ENCODE assay signal across 23 mouse cellular contexts in genomic region chr15:95411949-95412741, GRCm38 (mm10).
DNase-seq lines count a peak whose midpoint lies in the region; ATAC-seq and TF ChIP-seq lines count a peak whose summit lies in the region.
"Had no signal": no experiment of that assay in that cellular context is flagged by ENCODE, and none has a peak within 500 bp of the region (broad histone marks: within the 10 kb centered on the region; RNA-seq: fewer than 3 reads in every experiment).

No protein-coding gene starts in this region.

- H3K27me3 ChIP-seq in hindbrain, embryonic 10.5 days (ENCODE audit: insufficient read depth, poor library complexity, severe bottlenecking): no peaks in the 10 kb centered on the region
- H3K27me3 ChIP-seq in hindbrain, embryonic 16.5 days (replicated peaks; ENCODE audit: control insufficient read depth, insufficient read depth, low read length): no peaks in the 10 kb centered on the region
- no peaks in the 10 kb centered on the region for H3K27me3 ChIP-seq in MEL (ENCODE audit: control insufficient read depth in 1 of 2, insufficient read depth in 2 of 2, low read length in 2 of 2)
- H3K27me3 ChIP-seq in embryonic facial prominence, embryonic 14.5 days (replicated peaks; ENCODE audit: control insufficient read depth, insufficient read depth, low read length): no peaks in the 10 kb centered on the region
- no peaks in the 10 kb centered on the region for H3K27me3 ChIP-seq in midbrain, embryonic 14.5 days (ENCODE audit: control insufficient read depth, insufficient read depth, low read length)
- no peaks in the 10 kb centered on the region for H3K27me3 ChIP-seq in forebrain, embryonic 15.5 days
- H3K27me3 ChIP-seq: kidney, embryonic 15.5 days; limb, embryonic 13.5 days; liver, embryonic 12.5 days had no signal

- H3K9me3 ChIP-seq in hindbrain, embryonic 10.5 days: no peaks in the 10 kb centered on the region
- no peaks in the 10 kb centered on the region for H3K9me3 ChIP-seq in hindbrain, embryonic 16.5 days (ENCODE audit: control insufficient read depth, low read length)
- no peaks in the 10 kb centered on the region for H3K9me3 ChIP-seq in MEL (replicated peaks; ENCODE audit: insufficient read depth, low read length)
- H3K9me3 ChIP-seq in embryonic facial prominence, embryonic 14.5 days (ENCODE audit: control insufficient read depth, low read length): no peaks in the 10 kb centered on the region
- no peaks in the 10 kb centered on the region for H3K9me3 ChIP-seq in midbrain, embryonic 14.5 days (ENCODE audit: control insufficient read depth, low read length)
- no peaks in the 10 kb centered on the region for H3K9me3 ChIP-seq in forebrain, embryonic 15.5 days
- H3K9me3 ChIP-seq: heart, embryonic 10.5 days; kidney, embryonic 15.5 days; limb, embryonic 13.5 days; liver, embryonic 12.5 days had no signal

- H3K4me2 ChIP-seq in hindbrain, embryonic 16.5 days (ENCODE audit: low read length): no peak overlapping the region
- H3K4me2 ChIP-seq in embryonic facial prominence, embryonic 14.5 days (ENCODE audit: low read depth, low read length): no peak overlapping the region
- no peak overlapping the region for H3K4me2 ChIP-seq in midbrain, embryonic 14.5 days (ENCODE audit: low read length)
- H3K4me2 ChIP-seq in forebrain, embryonic 15.5 days (replicated peaks): no peak overlapping the region
- H3K4me2 ChIP-seq: kidney, embryonic 15.5 days; limb, embryonic 13.5 days; liver, embryonic 12.5 days had no signal

- no peak for TF ChIP-seq RAD21 in MEL (IDR thresholded peaks at IDR 0.05; ENCODE audit: low read depth, low read length)

- no peak for ATAC-seq in hindbrain, embryonic 16.5 days
- ATAC-seq in embryonic facial prominence, embryonic 14.5 days (ENCODE audit: low read depth): no peak
- no peak for ATAC-seq in midbrain, embryonic 14.5 days (ENCODE audit: low FRiP score, low TSS enrichment)
- no peak for ATAC-seq in forebrain, embryonic 15.5 days (replicated peaks)
- ATAC-seq: intestine, postnatal 0 days; liver, embryonic 12.5 days had no signal

- no peak for TF ChIP-seq CTCF in MEL (IDR thresholded peaks at IDR 0.05 in 2 of 3, conservative IDR thresholded peaks at IDR 0.05 in 1 of 3; ENCODE audit: control insufficient read depth in 1 of 3, insufficient read depth in 1 of 3, low read depth in 2 of 3, low read length in 3 of 3, poor library complexity in 1 of 3, severe bottlenecking in 1 of 3)

- peaks cover 3% of the 10 kb centered on the region; the same call in 1 of the 2 replicates for H3K36me3 ChIP-seq in hindbrain, embryonic 10.5 days
- no peaks in the 10 kb centered on the region for H3K36me3 ChIP-seq in hindbrain, embryonic 16.5 days (ENCODE audit: control insufficient read depth, insufficient read depth, low read length)
- H3K36me3 ChIP-seq in MEL (ENCODE audit: control insufficient read depth in 1 of 2, insufficient read depth in 2 of 2, low read length in 2 of 2): no peaks in the 10 kb centered on the region
- H3K36me3 ChIP-seq in embryonic facial prominence, embryonic 14.5 days (ENCODE audit: control insufficient read depth, insufficient read depth, low read length): no peaks in the 10 kb centered on the region
- H3K36me3 ChIP-seq in midbrain, embryonic 14.5 days (ENCODE audit: control insufficient read depth, insufficient read depth, low read length): 0 out of 2 replicates have a peak, but pooled peaks cover 3% of the 10 kb centered on the region
- H3K36me3 ChIP-seq in forebrain, embryonic 15.5 days: peaks cover 4% of the 10 kb centered on the region
- H3K36me3 ChIP-seq: heart, embryonic 10.5 days; kidney, embryonic 15.5 days; limb, embryonic 13.5 days; liver, embryonic 12.5 days had no signal

- H3K4me3 ChIP-seq in hindbrain, embryonic 10.5 days: no peak overlapping the region
- H3K4me3 ChIP-seq in hindbrain, embryonic 16.5 days (ENCODE audit: low read length): no peak overlapping the region
- no peak overlapping the region for H3K4me3 ChIP-seq in MEL (ENCODE audit: control insufficient read depth in 1 of 2, insufficient read depth in 1 of 2, low read depth in 2 of 2, low read length in 2 of 2)
- no peak overlapping the region for H3K4me3 ChIP-seq in embryonic facial prominence, embryonic 14.5 days (ENCODE audit: low read depth, low read length)
- no peak overlapping the region for H3K4me3 ChIP-seq in midbrain, embryonic 14.5 days (replicated peaks; ENCODE audit: low read depth, low read length)
- no peak overlapping the region for H3K4me3 ChIP-seq in forebrain, embryonic 15.5 days
- H3K4me3 ChIP-seq: gastrocnemius, adult 2 months; heart, embryonic 10.5 days; kidney, embryonic 15.5 days; limb, embryonic 13.5 days; liver, embryonic 12.5 days had no signal

- H3K27ac ChIP-seq in hindbrain, embryonic 10.5 days: peak overlapping the region; percentile 40; the same call in 1 of the 2 replicates
- H3K27ac ChIP-seq in hindbrain, embryonic 16.5 days (ENCODE audit: low read depth, low read length): no peak overlapping the region
- H3K27ac ChIP-seq in MEL (ENCODE audit: control insufficient read depth, low read depth, low read length): no peak overlapping the region
- H3K27ac ChIP-seq in embryonic facial prominence, embryonic 14.5 days (replicated peaks; ENCODE audit: low read depth, low read length): no peak overlapping the region
- H3K27ac ChIP-seq in midbrain, embryonic 14.5 days (replicated peaks; ENCODE audit: low read depth, low read length): peak overlapping the region; percentile 49; the same call in 1 of the 2 replicates
- H3K27ac ChIP-seq in forebrain, embryonic 15.5 days (replicated peaks): no peak overlapping the region
- H3K27ac ChIP-seq: gastrocnemius, adult 2 months; heart, embryonic 10.5 days; kidney, embryonic 15.5 days; limb, embryonic 13.5 days; liver, embryonic 12.5 days; stomach, postnatal 0 days had no signal

- no peak for TF ChIP-seq POLR2A in MEL (IDR thresholded peaks at IDR 0.05; ENCODE audit: control insufficient read depth in 1 of 2, insufficient read depth in 1 of 2, low read depth in 1 of 2, low read length in 2 of 2, poor library complexity in 1 of 2)

- no peak overlapping the region for H3K9ac ChIP-seq in hindbrain, embryonic 16.5 days (ENCODE audit: low read depth, low read length)
- H3K9ac ChIP-seq in MEL (ENCODE audit: control insufficient read depth, low read depth, low read length, poor library complexity, severe bottlenecking): no peak overlapping the region
- H3K9ac ChIP-seq in embryonic facial prominence, embryonic 14.5 days (ENCODE audit: low read depth, low read length): no peak overlapping the region
- no peak overlapping the region for H3K9ac ChIP-seq in midbrain, embryonic 14.5 days (replicated peaks; ENCODE audit: low read length)
- no peak overlapping the region for H3K9ac ChIP-seq in forebrain, embryonic 15.5 days (replicated peaks)
- H3K9ac ChIP-seq: kidney, embryonic 15.5 days; limb, embryonic 13.5 days; liver, embryonic 12.5 days had no signal

- no peaks in the 10 kb centered on the region for H3K79me2 ChIP-seq in MEL (ENCODE audit: control insufficient read depth, insufficient read depth, low read length, poor library complexity)

- no peaks in the 10 kb centered on the region for H3K4me1 ChIP-seq in hindbrain, embryonic 10.5 days (replicated peaks)
- peaks cover 3% of the 10 kb centered on the region for H3K4me1 ChIP-seq in hindbrain, embryonic 16.5 days (ENCODE audit: control insufficient read depth, insufficient read depth, low read depth, low read length)
- H3K4me1 ChIP-seq in MEL (ENCODE audit: control insufficient read depth in 1 of 2, insufficient read depth in 2 of 2, low read length in 2 of 2): no peaks in the 10 kb centered on the region
- no peaks in the 10 kb centered on the region for H3K4me1 ChIP-seq in embryonic facial prominence, embryonic 14.5 days (ENCODE audit: control insufficient read depth, insufficient read depth, low read length)
- H3K4me1 ChIP-seq in midbrain, embryonic 14.5 days (ENCODE audit: control insufficient read depth, insufficient read depth, low read length): 0 out of 2 replicates have a peak, but pooled peaks cover 2% of the 10 kb centered on the region
- H3K4me1 ChIP-seq in forebrain, embryonic 15.5 days: no peaks in the 10 kb centered on the region
- H3K4me1 ChIP-seq: heart, embryonic 10.5 days; kidney, embryonic 15.5 days; limb, embryonic 13.5 days; liver, embryonic 12.5 days had no signal

- 60% methylated on average over 5 of the region's 5 CpGs for WGBS in hindbrain, embryonic 10.5 days
- WGBS in hindbrain, embryonic 16.5 days: 35% methylated on average over 5 of the region's 5 CpGs
- 33% methylated on average over 5 of the region's 5 CpGs for WGBS in embryonic facial prominence, embryonic 14.5 days
- 37% methylated on average over 5 of the region's 5 CpGs for WGBS in midbrain, embryonic 14.5 days
- WGBS in forebrain, embryonic 15.5 days: 61% methylated on average over 5 of the region's 5 CpGs

- DNase-seq in hindbrain, embryonic 10.5 days (ENCODE audit: low spot score): no peak
- DNase-seq in MEL (ENCODE audit: low read depth, low spot score): no peak
- peak; percentile 17 for DNase-seq in embryonic facial prominence, embryonic 14.5 days (ENCODE audit: low spot score)
- DNase-seq in midbrain, embryonic 14.5 days: peak; percentile 42
- DNase-seq in retina, postnatal 1 day: no peak
- DNase-seq in thymus, postnatal 0 days (ENCODE audit: low spot score): no peak
- DNase-seq: adrenal gland, adult 2 months; cerebellum, adult 11-12 months; cerebellum, postnatal 25 days; embryo, embryonic 11 days; gastrocnemius, adult 2 months; kidney, postnatal 36 days; lung, adult 18-20 months; lung, postnatal 10 days; thymus, adult 2 months had no signal

- no peak for TF ChIP-seq EP300 in MEL (IDR thresholded peaks at IDR 0.05; ENCODE audit: low read depth in 1 of 2, low read length in 2 of 2)

TF ChIP-seq in MEL, 35 proteins besides CTCF, POLR2A, EP300 and RAD21:
- no peak for TF ChIP-seq MAX (IDR thresholded peaks at IDR 0.05; ENCODE audit: low read length)
- peak; percentile 31; the same call in 1 of the 2 replicates for TF ChIP-seq USF1 (IDR thresholded peaks at IDR 0.05; ENCODE audit: low read depth, low read length)
- no peak for TF ChIP-seq USF2 (IDR thresholded peaks at IDR 0.05; ENCODE audit: borderline replicate concordance in 1 of 2, insufficient read depth in 1 of 2, low read depth in 1 of 2, low read length in 2 of 2)
TF ChIP-seq in MEL: peak in this region for 1.

Comparison
In these comparisons a context has a peak if more than half of its experiments do, and no peak if none do; other contexts are left out.
1. H3K27ac ChIP-seq: peak in hindbrain, embryonic 10.5 days (single experiment) and midbrain, embryonic 14.5 days (single experiment); none in hindbrain, embryonic 16.5 days (single experiment), MEL (single experiment), embryonic facial prominence, embryonic 14.5 days (single experiment) and forebrain, embryonic 15.5 days (single experiment).
2. DNase-seq: peak in embryonic facial prominence, embryonic 14.5 days (single experiment) and midbrain, embryonic 14.5 days (single experiment); none in hindbrain, embryonic 10.5 days (single experiment), MEL (single experiment), retina, postnatal 1 day (single experiment) and thymus, postnatal 0 days (single experiment).